Mouse (Mus musculus) CH12.LX (cell line): ENCODE results near the gene Kif1c.

ENCODE experiments used
- CHD2 ChIP-seq: IDR thresholded peaks from 2 replicates; pipeline ENCODE4 v1.6.1; 2011; ENCODE audit warnings: low read length, improper control_type of control experiment
- CTCF ChIP-seq, 2 experiments: IDR thresholded peaks in 1 of 2; conservative IDR thresholded peaks in 1 of 2; 2 replicates each; pipeline ENCODE4 v1.5.1; 2011 to 2012; ENCODE audit warnings: low read depth in 2 of 2, low read length in 2 of 2, improper control_type of control experiment in 1 of 2, inconsistent platforms in 1 of 2, mild to moderate bottlenecking in 1 of 2, moderate library complexity in 1 of 2
- MAX ChIP-seq: IDR thresholded peaks from 2 replicates; pipeline ENCODE4 v1.6.1; 2011; ENCODE audit warnings: low read length, improper control_type of control experiment
- UBTF ChIP-seq: IDR thresholded peaks from 2 replicates; pipeline ENCODE4 v1.6.1; 2012; ENCODE audit warnings: low read depth, mild to moderate bottlenecking, inconsistent platforms, low read length, improper control_type of control experiment, moderate library complexity
- USF1 ChIP-seq: IDR thresholded peaks from 2 replicates; pipeline ENCODE4 v1.6.1; 2014; ENCODE audit warnings: low read depth, mild to moderate bottlenecking, inconsistent platforms, low read length, improper control_type of control experiment
- USF2 ChIP-seq: conservative IDR thresholded peaks from 2 replicates; pipeline ENCODE4 v1.6.1; 2011; ENCODE audit warnings: low read depth, low read length, improper control_type of control experiment
- ZMIZ1 ChIP-seq: IDR thresholded peaks from 2 replicates; pipeline ENCODE4 v1.6.1; 2012; ENCODE audit warnings: low read depth, mild to moderate bottlenecking, inconsistent platforms, low read length, improper control_type of control experiment
- ZNF384 ChIP-seq: IDR thresholded peaks from 2 replicates; pipeline ENCODE4 v1.6.1; 2012; ENCODE audit warnings: low read depth, low read length, improper control_type of control experiment, inconsistent platforms

DNA sequence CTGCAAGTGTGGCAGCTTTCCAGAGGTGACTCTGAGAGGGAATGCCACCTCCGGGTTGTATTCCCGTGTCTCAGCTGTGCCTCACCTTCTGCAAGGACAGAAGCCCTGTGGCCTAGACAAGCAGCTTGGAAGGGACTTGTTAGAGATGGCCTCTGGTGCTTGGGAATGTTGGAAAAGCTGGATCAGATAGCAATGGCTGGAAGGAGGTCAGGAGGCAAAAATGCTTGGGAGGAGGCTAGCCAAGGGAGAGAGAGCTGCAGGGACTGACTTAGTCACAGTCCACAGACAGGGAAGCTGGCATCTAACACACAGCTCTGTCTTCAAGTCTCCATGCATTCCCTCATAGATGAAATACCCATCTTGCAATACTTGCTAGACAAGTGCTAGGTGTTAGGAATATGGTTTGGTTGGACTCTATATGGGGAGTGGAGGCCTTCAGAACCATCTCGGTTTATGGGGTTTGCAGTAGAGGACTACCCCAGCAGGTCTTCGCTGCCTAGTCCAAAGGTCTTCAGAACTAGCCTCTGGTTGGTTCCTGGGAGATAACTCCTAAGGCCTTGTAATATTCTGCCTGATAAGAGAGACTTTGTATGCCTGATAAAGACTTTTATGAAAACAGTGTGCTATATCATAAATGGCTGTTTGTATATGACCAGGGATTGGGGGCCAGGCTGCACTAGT lies 52.1 kb downstream of the Kif1c start:
- no peak for TF ChIP-seq USF2
- TF ChIP-seq ZNF384, result no peak
- no peak for TF ChIP-seq UBTF
- no peak for TF ChIP-seq CHD2
- TF ChIP-seq ZMIZ1, result no peak
- TF ChIP-seq USF1, result no peak
- TF ChIP-seq CTCF (conservative IDR thresholded peaks at IDR 0.05 in 1 of 2, IDR thresholded peaks at IDR 0.05 in 1 of 2; ENCODE audit: low read depth in 2 of 2, low read length in 2 of 2), result no peak
- TF ChIP-seq MAX, result no peak
